Mouse (Mus musculus): ENCODE measurements at regions not wholly inside any gene's neighbourhood (a gene's known extent, or its start where the extent isn't known, plus 50 kb on each side); places are given as distances from the start of the nearest gene placed in this dataset.

GRCm38 (mm10) chr6:50984157-50984905, 330.1 kb upstream of the Npvf start:
- Histone ChIP-seq H3K9ac (ENCODE audit: low read depth, low read length) (peak overlapping the region; percentile 34; the same call in 1 of the 2 replicates), H3K36me3 (ENCODE audit: control insufficient read depth, insufficient read depth, low read length) (no peaks in the 10 kb centered on the region), H3K4me1 (ENCODE audit: control insufficient read depth, insufficient read depth, low read length) (peaks cover 71% of the 10 kb centered on the region), H3K4me3 (ENCODE audit: low read depth, low read length) (no peak overlapping the region), H3K27ac (replicated peaks; ENCODE audit: low read depth, low read length) (peak overlapping the region; percentile 92), H3K9me3 (ENCODE audit: control insufficient read depth, low read length) (no peaks in the 10 kb centered on the region), H3K4me2 (ENCODE audit: low read depth, low read length) (peak overlapping the region; percentile 13; the same call in 1 of the 2 replicates), H3K27me3 (replicated peaks; ENCODE audit: control insufficient read depth, insufficient read depth, low read length) (no peaks in the 10 kb centered on the region)
- ATAC-seq (ENCODE audit: low read depth), result peak; percentile 66
- DNase-seq (ENCODE audit: low spot score), result peak; percentile 70
- WGBS, result 18% methylated on average over 11 of the region's 11 CpGs

- H3K4me2 ChIP-seq (ENCODE audit: low read depth, low read length), result no peak overlapping the region
- no peak for ATAC-seq (ENCODE audit: low read depth)
- no peaks in the 10 kb centered on the region for H3K9me3 ChIP-seq (ENCODE audit: control insufficient read depth, low read length)
- 54% methylated on average over 9 of the region's 9 CpGs for WGBS
- DNase-seq (ENCODE audit: low spot score), result peak; percentile 76
- H3K36me3 ChIP-seq (ENCODE audit: control insufficient read depth, insufficient read depth, low read length), result no peaks in the 10 kb centered on the region
- peaks cover 52% of the 10 kb centered on the region for H3K4me1 ChIP-seq (ENCODE audit: control insufficient read depth, insufficient read depth, low read length)
- no peaks in the 10 kb centered on the region for H3K27me3 ChIP-seq (replicated peaks; ENCODE audit: control insufficient read depth, insufficient read depth, low read length)
- peak overlapping the region; percentile 92 for H3K27ac ChIP-seq (replicated peaks; ENCODE audit: low read depth, low read length)
- H3K9ac ChIP-seq (ENCODE audit: low read depth, low read length), result no peak overlapping the region
- no peak overlapping the region for H3K4me3 ChIP-seq (ENCODE audit: low read depth, low read length)
Observed at GRCm38 (mm10) chr6:50986270-50986924, 332.2 kb upstream of the Npvf start.

GRCm38 (mm10) chr6:50988561-50988960, 334.3 kb upstream of the Npvf start:
- Histone ChIP-seq H3K4me1 (ENCODE audit: control insufficient read depth, insufficient read depth, low read length) (peaks cover 31% of the 10 kb centered on the region), H3K9ac (ENCODE audit: low read depth, low read length) (no peak overlapping the region), H3K36me3 (ENCODE audit: control insufficient read depth, insufficient read depth, low read length) (no peaks in the 10 kb centered on the region), H3K9me3 (ENCODE audit: control insufficient read depth, low read length) (no peaks in the 10 kb centered on the region), H3K27ac (replicated peaks; ENCODE audit: low read depth, low read length) (no peak overlapping the region), H3K27me3 (replicated peaks; ENCODE audit: control insufficient read depth, insufficient read depth, low read length) (no peaks in the 10 kb centered on the region), H3K4me2 (ENCODE audit: low read depth, low read length) (no peak overlapping the region), H3K4me3 (ENCODE audit: low read depth, low read length) (no peak overlapping the region)
- DNase-seq (ENCODE audit: low spot score), result no peak
- ATAC-seq (ENCODE audit: low read depth), result no peak
- 88% methylated on average over 3 of the region's 3 CpGs for WGBS

- 57% methylated on average over 8 of the region's 8 CpGs for WGBS
- no peaks in the 10 kb centered on the region for H3K36me3 ChIP-seq (ENCODE audit: control insufficient read depth, insufficient read depth, low read length)
- no peaks in the 10 kb centered on the region for H3K9me3 ChIP-seq (ENCODE audit: control insufficient read depth, low read length)
- no peaks in the 10 kb centered on the region for H3K27me3 ChIP-seq (replicated peaks; ENCODE audit: control insufficient read depth, insufficient read depth, low read length)
- peaks cover 3% of the 10 kb centered on the region; the same call in 1 of the 2 replicates for H3K4me1 ChIP-seq (ENCODE audit: control insufficient read depth, insufficient read depth, low read length)
- no peak overlapping the region for H3K4me3 ChIP-seq (ENCODE audit: low read depth, low read length)
- 0 out of 2 replicates have a peak, but pooled peaks have one; percentile 55 for ATAC-seq (ENCODE audit: low read depth)
- no peak overlapping the region for H3K9ac ChIP-seq (ENCODE audit: low read depth, low read length)
- DNase-seq (ENCODE audit: low spot score), result no peak
- no peak overlapping the region for H3K4me2 ChIP-seq (ENCODE audit: low read depth, low read length)
- peak overlapping the region; percentile 52 for H3K27ac ChIP-seq (replicated peaks; ENCODE audit: low read depth, low read length)
Observed at GRCm38 (mm10) chr6:50991528-50992125, 337.4 kb upstream of the Npvf start.

GRCm38 (mm10) chr6:50993952-50994351, 339.7 kb upstream of the Npvf start:
- Histone ChIP-seq H3K9ac (ENCODE audit: low read depth, low read length) (no peak overlapping the region), H3K27ac (replicated peaks; ENCODE audit: low read depth, low read length) (no peak overlapping the region), H3K9me3 (ENCODE audit: control insufficient read depth, low read length) (no peaks in the 10 kb centered on the region), H3K27me3 (replicated peaks; ENCODE audit: control insufficient read depth, insufficient read depth, low read length) (no peaks in the 10 kb centered on the region), H3K36me3 (ENCODE audit: control insufficient read depth, insufficient read depth, low read length) (no peaks in the 10 kb centered on the region), H3K4me1 (ENCODE audit: control insufficient read depth, insufficient read depth, low read length) (no peaks in the 10 kb centered on the region), H3K4me2 (ENCODE audit: low read depth, low read length) (no peak overlapping the region), H3K4me3 (ENCODE audit: low read depth, low read length) (no peak overlapping the region)
- no peak for DNase-seq (ENCODE audit: low spot score)
- ATAC-seq (ENCODE audit: low read depth), result no peak
- 75% methylated on average over 6 of the region's 6 CpGs for WGBS

- H3K4me2 ChIP-seq (ENCODE audit: low read depth, low read length), result peak overlapping the region; percentile 35
- 23% methylated on average over 7 of the region's 7 CpGs for WGBS
- peak overlapping the region; percentile 92 for H3K27ac ChIP-seq (replicated peaks; ENCODE audit: low read depth, low read length)
- ATAC-seq (ENCODE audit: low read depth) (peak; percentile 89), DNase-seq (ENCODE audit: low spot score) (peak; percentile 98)
- H3K4me3 ChIP-seq (ENCODE audit: low read depth, low read length), result no peak overlapping the region
- no peaks in the 10 kb centered on the region for H3K9me3 ChIP-seq (ENCODE audit: control insufficient read depth, low read length)
- H3K36me3 ChIP-seq (ENCODE audit: control insufficient read depth, insufficient read depth, low read length), result no peaks in the 10 kb centered on the region
- H3K9ac ChIP-seq (ENCODE audit: low read depth, low read length), result no peak overlapping the region
- H3K27me3 ChIP-seq (replicated peaks; ENCODE audit: control insufficient read depth, insufficient read depth, low read length), result no peaks in the 10 kb centered on the region
- H3K4me1 ChIP-seq (ENCODE audit: control insufficient read depth, insufficient read depth, low read length), result peaks cover 17% of the 10 kb centered on the region
Observed at GRCm38 (mm10) chr6:51002713-51003112, 348.5 kb upstream of the Npvf start.

- ATAC-seq (ENCODE audit: low read depth) (no peak), DNase-seq (ENCODE audit: low spot score) (no peak)
- H3K27me3 ChIP-seq (replicated peaks; ENCODE audit: control insufficient read depth, insufficient read depth, low read length), result no peaks in the 10 kb centered on the region
- H3K9me3 ChIP-seq (ENCODE audit: control insufficient read depth, low read length), result no peaks in the 10 kb centered on the region
- 58% methylated on average over 11 of the region's 11 CpGs for WGBS
- H3K4me3 ChIP-seq (ENCODE audit: low read depth, low read length), result no peak overlapping the region
- H3K27ac ChIP-seq (replicated peaks; ENCODE audit: low read depth, low read length), result peak overlapping the region; percentile 84
- H3K4me2 ChIP-seq (ENCODE audit: low read depth, low read length), result no peak overlapping the region
- no peaks in the 10 kb centered on the region for H3K36me3 ChIP-seq (ENCODE audit: control insufficient read depth, insufficient read depth, low read length)
- no peak overlapping the region for H3K9ac ChIP-seq (ENCODE audit: low read depth, low read length)
- H3K4me1 ChIP-seq (ENCODE audit: control insufficient read depth, insufficient read depth, low read length), result peaks cover 26% of the 10 kb centered on the region
Observed at GRCm38 (mm10) chr6:51006074-51006591, 351.9 kb upstream of the Npvf start.

- peak overlapping the region; percentile 73 for H3K27ac ChIP-seq (replicated peaks; ENCODE audit: low read depth, low read length)
- H3K36me3 ChIP-seq (ENCODE audit: control insufficient read depth, insufficient read depth, low read length), result no peaks in the 10 kb centered on the region
- ATAC-seq (ENCODE audit: low read depth) (no peak), DNase-seq (ENCODE audit: low spot score) (peak; percentile 81)
- H3K4me3 ChIP-seq (ENCODE audit: low read depth, low read length), result no peak overlapping the region
- H3K27me3 ChIP-seq (replicated peaks; ENCODE audit: control insufficient read depth, insufficient read depth, low read length), result no peaks in the 10 kb centered on the region
- no peak overlapping the region for H3K4me2 ChIP-seq (ENCODE audit: low read depth, low read length)
- WGBS, result 56% methylated on average over 14 of the region's 14 CpGs
- H3K9me3 ChIP-seq (ENCODE audit: control insufficient read depth, low read length), result no peaks in the 10 kb centered on the region
- H3K4me1 ChIP-seq (ENCODE audit: control insufficient read depth, insufficient read depth, low read length), result peaks cover 33% of the 10 kb centered on the region; the same call in 1 of the 2 replicates
- no peak overlapping the region for H3K9ac ChIP-seq (ENCODE audit: low read depth, low read length)
Observed at GRCm38 (mm10) chr6:51009526-51010340, 355.5 kb upstream of the Npvf start.
